Mouse (Mus musculus) embryonic facial prominence, embryonic 13.5 days (tissue): ENCODE data around the gene Tns4. TPM values are rescaled to one million over a fixed set of nuclear protein-coding genes. Genes with fewer than 3 reads are reported as not detected.

Experiments used
- ATAC-seq: fragments of 200-750 bp; cut with Nextera tagmentation; 2 replicates; pipeline ENCODE4 v1.8.0; 2017; ENCODE audit warnings: low read depth; ENCODE audit not compliant: insufficient number of reproducible peaks, insufficient read depth, low FRiP score, low TSS enrichment
- H3K27ac ChIP-seq: fragments of 300-500 bp; sonication (generic); 2 replicates; pipeline ENCODE4 v1.5.1; 2015; ENCODE audit warnings: moderate library complexity, mild to moderate bottlenecking, inconsistent platforms
- H3K27me3 ChIP-seq: fragments of 300-500 bp; sonication (generic); 2 replicates; pipeline ENCODE4 v1.6.1; 2015; ENCODE audit warnings: mild to moderate bottlenecking, inconsistent platforms
- H3K36me3 ChIP-seq: fragments of 300-500 bp; sonication (generic); 2 replicates; pipeline ENCODE4 v1.6.1; 2015; ENCODE audit warnings: mild to moderate bottlenecking, inconsistent platforms
- H3K4me1 ChIP-seq: fragments of 300-500 bp; sonication (generic); 2 replicates; pipeline ENCODE4 v1.6.1; 2015; ENCODE audit warnings: inconsistent platforms
- H3K4me2 ChIP-seq: fragments of 300-500 bp; sonication (generic); 2 replicates; pipeline ENCODE4 v1.6.1; 2015; ENCODE audit warnings: moderate library complexity, mild to moderate bottlenecking, inconsistent platforms
- H3K4me3 ChIP-seq: fragments of 300-500 bp; sonication (generic); 2 replicates; pipeline ENCODE4 v1.5.1; 2015; ENCODE audit warnings: mild to moderate bottlenecking, inconsistent platforms
- H3K9ac ChIP-seq: fragments of 300-500 bp; sonication (generic); 2 replicates; pipeline ENCODE4 v1.6.1; 2015; ENCODE audit warnings: mild to moderate bottlenecking, inconsistent platforms
- H3K9me3 ChIP-seq: fragments of 300-500 bp; sonication (generic); 2 replicates; pipeline ENCODE4 v1.6.1; 2016; ENCODE audit warnings: inconsistent platforms
- WGBS: fragments of 180-500 bp; shearing (Covaris S2); methylation state at CpG from one replicate; pipeline ENCODE4 v1.1.7; 2015; ENCODE audit warnings: mixed read lengths; 5-methylcytosine and 5-hydroxymethylcytosine counted together
- polyA plus RNA-seq: library from polyadenylated mRNA; unstranded; fragments of >200 nt; fragmentation: Nextera tagmentation; extraction: Ambion mirVana; gene quantifications from 2 replicates; pipeline ENCODE4 v1.2.1, GENCODE M21; 2015

The Tns4 gene
- polyA plus RNA-seq = 0.53 and 0.73 TPM in 2 replicates

GRCm38 (mm10) chr11:99089077-99089601 is at the start of gene Tns4:
Tns4 (minus strand) TSS chr11:99089306.
- no peak within 1 kb of the TSS for H3K9ac ChIP-seq
- no peak within 1 kb of the TSS for H3K4me3 ChIP-seq
- H3K4me1 ChIP-seq = peaks cover 12% of the 10 kb centered on the region
- no peak within 1 kb of the TSS for H3K27ac ChIP-seq
- H3K27me3 ChIP-seq = no peaks in the 10 kb centered on the region
- H3K9me3 ChIP-seq = no peaks in the 10 kb centered on the region
- H3K36me3 ChIP-seq = no peaks in the 10 kb centered on the region
- 62% methylated on average over 14 of the region's 14 CpGs for WGBS
- ATAC-seq = no peak
- no peak within 1 kb of the TSS for H3K4me2 ChIP-seq

GRCm38 (mm10) chr11:99137385-99137784 is 48.3 kb upstream of the Tns4 start:
- Histone ChIP-seq H3K4me2 (no peak overlapping the region), H3K9ac (no peak overlapping the region), H3K27me3 (no peaks in the 10 kb centered on the region), H3K4me1 (peaks cover 56% of the 10 kb centered on the region), H3K36me3 (no peaks in the 10 kb centered on the region), H3K27ac (no peak overlapping the region), H3K4me3 (no peak overlapping the region), H3K9me3 (no peaks in the 10 kb centered on the region)
- 80% methylated on average over 4 of the region's 4 CpGs for WGBS
- ATAC-seq = no peak

GRCm38 (mm10) chr11:99136961-99137360 is 47.9 kb upstream of the Tns4 start:
- Histone ChIP-seq H3K4me3 (no peak overlapping the region), H3K4me1 (peaks cover 56% of the 10 kb centered on the region), H3K27me3 (no peaks in the 10 kb centered on the region), H3K9me3 (no peaks in the 10 kb centered on the region), H3K4me2 (no peak overlapping the region), H3K36me3 (no peaks in the 10 kb centered on the region), H3K27ac (peak overlapping the region; percentile 39), H3K9ac (peak overlapping the region; percentile 2; the same call in 1 of the 2 replicates)
- WGBS = 69% methylated on average over 4 of the region's 4 CpGs
- no peak for ATAC-seq

GRCm38 (mm10) chr11:99136361-99136760 is 47.3 kb upstream of the Tns4 start:
- H3K4me3 ChIP-seq = no peak overlapping the region
- H3K4me1 ChIP-seq = peaks cover 56% of the 10 kb centered on the region
- H3K36me3 ChIP-seq = no peaks in the 10 kb centered on the region
- no peak overlapping the region for H3K4me2 ChIP-seq
- no peaks in the 10 kb centered on the region for H3K27me3 ChIP-seq
- ATAC-seq = no peak
- 40% methylated on average over 3 of the region's 3 CpGs for WGBS
- H3K9ac ChIP-seq = peak overlapping the region; percentile 2; the same call in 1 of the 2 replicates
- H3K27ac ChIP-seq = peak overlapping the region; percentile 39
- H3K9me3 ChIP-seq = no peaks in the 10 kb centered on the region

GRCm38 (mm10) chr11:99135047-99135440 is 45.9 kb upstream of the Tns4 start:
- 68% methylated on average over 8 of the region's 8 CpGs for WGBS
- no peak overlapping the region for H3K9ac ChIP-seq
- no peaks in the 10 kb centered on the region for H3K9me3 ChIP-seq
- no peaks in the 10 kb centered on the region for H3K27me3 ChIP-seq
- peaks cover 62% of the 10 kb centered on the region for H3K4me1 ChIP-seq
- H3K36me3 ChIP-seq = no peaks in the 10 kb centered on the region
- H3K4me2 ChIP-seq = no peak overlapping the region
- no peak overlapping the region for H3K4me3 ChIP-seq
- peak overlapping the region; percentile 90 for H3K27ac ChIP-seq
- no peak for ATAC-seq

- Histone ChIP-seq H3K36me3 (no peaks in the 10 kb centered on the region), H3K4me3 (no peak overlapping the region), H3K27ac (peak overlapping the region; percentile 90), H3K9ac (no peak overlapping the region), H3K9me3 (no peaks in the 10 kb centered on the region), H3K4me2 (no peak overlapping the region), H3K4me1 (peaks cover 64% of the 10 kb centered on the region), H3K27me3 (no peaks in the 10 kb centered on the region)
- WGBS = 23% methylated on average over 15 of the region's 15 CpGs
- no peak for ATAC-seq
Measured at GRCm38 (mm10) chr11:99134266-99135046, 45.4 kb upstream of the Tns4 start.

- H3K27ac ChIP-seq = peak overlapping the region; percentile 90
- H3K27me3 ChIP-seq = no peaks in the 10 kb centered on the region
- ATAC-seq = no peak
- peaks cover 64% of the 10 kb centered on the region for H3K4me1 ChIP-seq
- WGBS = 12% methylated on average over 5 of the region's 5 CpGs
- H3K36me3 ChIP-seq = no peaks in the 10 kb centered on the region
- H3K4me2 ChIP-seq = no peak overlapping the region
- H3K9ac ChIP-seq = 0 out of 2 replicates have a peak overlapping the region, but pooled peaks have one; percentile 1
- H3K9me3 ChIP-seq = no peaks in the 10 kb centered on the region
- no peak overlapping the region for H3K4me3 ChIP-seq
Measured at GRCm38 (mm10) chr11:99133285-99133897, 44.3 kb upstream of the Tns4 start.

- no peak for ATAC-seq
- H3K36me3 ChIP-seq = no peaks in the 10 kb centered on the region
- peak overlapping the region; percentile 90 for H3K27ac ChIP-seq
- H3K4me3 ChIP-seq = peak overlapping the region; percentile 25
- peak overlapping the region; percentile 64 for H3K9ac ChIP-seq
- H3K9me3 ChIP-seq = no peaks in the 10 kb centered on the region
- peak overlapping the region; percentile 55 for H3K4me2 ChIP-seq
- H3K4me1 ChIP-seq = peaks cover 76% of the 10 kb centered on the region
- H3K27me3 ChIP-seq = no peaks in the 10 kb centered on the region
- WGBS = 2% methylated on average over 11 of the region's 11 CpGs
Measured at GRCm38 (mm10) chr11:99132091-99132730, 43.1 kb upstream of the Tns4 start.

GRCm38 (mm10) chr11:99131463-99131840 is 42.3 kb upstream of the Tns4 start:
- Histone ChIP-seq H3K27me3 (no peaks in the 10 kb centered on the region), H3K4me3 (peak overlapping the region; percentile 25; the same call in 1 of the 2 replicates), H3K9me3 (no peaks in the 10 kb centered on the region), H3K9ac (peak overlapping the region; percentile 64), H3K27ac (peak overlapping the region; percentile 90), H3K4me1 (peaks cover 79% of the 10 kb centered on the region), H3K36me3 (no peaks in the 10 kb centered on the region), H3K4me2 (peak overlapping the region; percentile 55)
- ATAC-seq = no peak
- WGBS = 39% methylated on average over 12 of the region's 12 CpGs

GRCm38 (mm10) chr11:99130736-99131462 is 41.8 kb upstream of the Tns4 start:
- H3K4me2 ChIP-seq = no peak overlapping the region
- no peak for ATAC-seq
- 52% methylated on average over 5 of the region's 5 CpGs for WGBS
- peaks cover 83% of the 10 kb centered on the region for H3K4me1 ChIP-seq
- no peak overlapping the region for H3K9ac ChIP-seq
- peak overlapping the region; percentile 90; the same call in 1 of the 2 replicates for H3K27ac ChIP-seq
- no peak overlapping the region for H3K4me3 ChIP-seq
- H3K27me3 ChIP-seq = no peaks in the 10 kb centered on the region
- no peaks in the 10 kb centered on the region for H3K36me3 ChIP-seq
- no peaks in the 10 kb centered on the region for H3K9me3 ChIP-seq

- Histone ChIP-seq H3K27ac (no peak overlapping the region), H3K27me3 (no peaks in the 10 kb centered on the region), H3K4me1 (peaks cover 84% of the 10 kb centered on the region), H3K36me3 (no peaks in the 10 kb centered on the region), H3K4me2 (no peak overlapping the region), H3K9ac (no peak overlapping the region), H3K4me3 (no peak overlapping the region), H3K9me3 (no peaks in the 10 kb centered on the region)
- WGBS = 32% methylated on average over 2 of the region's 2 CpGs
- ATAC-seq = no peak
Measured at GRCm38 (mm10) chr11:99129287-99129686, 40.2 kb upstream of the Tns4 start.
